Mouse (Mus musculus) adrenal gland, postnatal 25 days (tissue): ENCODE measurements around the gene Fignl1. TPM values are rescaled to one million over a fixed set of nuclear protein-coding genes. Genes with fewer than 3 reads are reported as not detected.
A peak's percentile ranks its signal among the peaks of the same experiment; 100 is the strongest.

Experiments used
- DNase-seq: peaks from one replicate; pipeline ENCODE4 v3.0.0; 2021; ENCODE audit warnings: mixed read lengths
- total RNA-seq: library from RNA; stranded (reverse); gene quantifications from 2 replicates; pipeline ENCODE4 v1.2.3, GENCODE M21; 2021

Gene Fignl1
- total RNA-seq, 1 experiment from 2014 or later: 7.5 TPM

GRCm38 (mm10) chr11:11809404-11810175 is 828 bp upstream of the Fignl1 start:
- no peak for DNase-seq

- DNase-seq: no peak
Observed at GRCm38 (mm10) chr11:11808035-11808819, 535 bp downstream of the Fignl1 start.

- no peak for DNase-seq
Observed at GRCm38 (mm10) chr11:11805951-11806350, 2.8 kb downstream of the Fignl1 start.

DNA sequence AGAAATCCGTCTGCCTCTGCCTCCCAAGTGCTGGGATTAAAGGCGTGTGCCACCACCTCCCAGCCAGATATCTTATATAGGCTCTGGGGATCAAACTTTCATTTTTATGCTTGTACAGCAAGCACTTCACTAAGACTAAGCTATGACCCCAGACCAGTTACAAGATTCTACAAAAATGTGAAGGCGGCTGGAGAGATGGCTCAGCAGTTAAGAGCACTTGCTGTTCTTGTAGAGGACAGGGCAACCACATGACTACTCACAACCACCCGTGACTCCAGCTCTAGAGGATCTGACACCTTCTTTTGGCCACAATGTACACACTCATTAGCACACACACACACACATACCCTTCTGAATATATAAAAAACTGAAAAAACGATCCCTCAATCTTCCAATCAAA is 4.3 kb downstream of the Fignl1 start:
- DNase-seq: no peak

DNA sequence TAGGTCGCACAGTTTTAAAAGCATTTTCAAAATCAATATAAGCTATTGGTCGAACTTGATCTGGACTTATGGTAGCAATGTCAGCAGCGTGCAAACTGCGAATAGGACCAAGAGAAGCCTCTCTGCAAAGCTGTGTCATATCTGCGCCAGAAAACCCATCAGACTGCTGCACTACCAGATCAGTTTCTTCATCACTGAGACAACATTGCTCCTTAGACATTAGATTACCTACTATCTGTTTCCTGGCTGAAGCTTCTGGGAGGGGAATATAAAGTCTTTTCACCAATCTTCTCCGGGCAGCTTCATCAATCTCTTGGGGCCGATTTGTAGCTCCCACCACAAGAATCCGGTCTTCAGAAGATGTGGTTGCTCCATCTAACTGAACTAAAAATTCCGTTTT is 7.7 kb downstream of the Fignl1 start:
- DNase-seq: no peak

- DNase-seq: no peak
Observed at GRCm38 (mm10) chr11:11800304-11800703, 8.5 kb downstream of the Fignl1 start.

DNA sequence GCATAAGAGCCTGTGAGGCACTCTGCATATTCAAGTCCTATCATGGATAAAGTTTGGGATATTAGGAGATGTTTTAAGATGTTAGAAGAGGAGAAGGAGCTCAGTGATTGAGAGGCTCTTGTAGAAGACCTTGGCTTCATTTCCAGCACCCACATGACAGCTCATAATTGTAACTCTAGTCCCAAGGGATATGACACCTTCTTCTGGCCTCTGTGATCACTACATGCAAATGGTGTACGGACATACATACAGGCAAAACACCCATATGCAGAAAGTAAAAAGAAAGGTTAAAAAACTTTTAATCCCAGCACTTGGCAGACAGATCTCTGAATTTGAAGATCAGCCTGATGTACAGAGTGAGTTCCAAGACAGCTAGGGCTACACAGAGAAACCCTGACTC is 10.1 kb downstream of the Fignl1 start:
- no peak for DNase-seq

- DNase-seq: no peak
Observed at GRCm38 (mm10) chr11:11794626-11795025, 14.1 kb downstream of the Fignl1 start.

DNA sequence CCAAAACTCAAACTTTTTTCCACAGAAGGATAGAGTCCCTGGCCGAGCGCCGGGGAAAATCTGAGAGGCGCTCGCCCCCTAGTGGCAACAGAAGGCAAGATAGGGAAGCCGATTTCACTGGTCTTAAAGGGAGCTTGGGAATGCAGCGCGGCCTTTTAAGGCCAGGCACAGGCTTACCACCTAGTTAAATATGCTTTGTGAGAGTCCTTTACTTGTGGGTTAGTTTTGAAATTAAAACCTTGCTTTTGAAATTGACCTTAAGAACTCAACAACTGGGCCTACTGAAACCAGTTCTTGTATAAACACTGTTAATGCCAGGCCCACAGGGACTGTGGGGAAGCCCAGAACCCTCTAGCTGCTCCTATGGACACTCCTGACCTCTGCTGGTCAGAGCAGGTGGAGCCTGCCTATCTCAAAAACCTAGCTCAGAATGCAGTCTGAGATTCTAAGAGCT is 20.2 kb downstream of the Fignl1 start:
- peak; percentile 75 for DNase-seq

GRCm38 (mm10) chr11:11785457-11785856 is 23.3 kb downstream of the Fignl1 start:
- no peak for DNase-seq

GRCm38 (mm10) chr11:11781728-11782127 is 27.0 kb downstream of the Fignl1 start:
- no peak for DNase-seq

DNA sequence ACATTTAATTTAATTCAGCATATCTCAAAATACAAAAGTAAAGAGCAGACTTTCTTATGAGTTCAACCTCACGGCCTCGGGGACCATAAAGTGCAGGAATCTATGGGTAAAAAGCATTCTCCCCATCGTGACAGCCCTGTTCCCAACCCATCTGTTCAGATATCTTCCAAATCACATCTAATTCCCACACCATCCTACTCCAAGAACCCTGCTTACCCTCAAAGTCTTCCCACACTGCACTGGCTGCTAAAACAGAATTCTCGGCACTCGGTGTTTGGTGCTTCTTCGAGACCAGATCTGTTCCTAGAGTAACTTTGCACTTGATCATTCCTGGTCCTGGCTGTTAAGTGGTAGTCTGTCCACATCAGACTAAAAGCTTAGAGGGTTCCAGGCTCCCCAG is 30.4 kb downstream of the Fignl1 start:
- DNase-seq: no peak

DNA sequence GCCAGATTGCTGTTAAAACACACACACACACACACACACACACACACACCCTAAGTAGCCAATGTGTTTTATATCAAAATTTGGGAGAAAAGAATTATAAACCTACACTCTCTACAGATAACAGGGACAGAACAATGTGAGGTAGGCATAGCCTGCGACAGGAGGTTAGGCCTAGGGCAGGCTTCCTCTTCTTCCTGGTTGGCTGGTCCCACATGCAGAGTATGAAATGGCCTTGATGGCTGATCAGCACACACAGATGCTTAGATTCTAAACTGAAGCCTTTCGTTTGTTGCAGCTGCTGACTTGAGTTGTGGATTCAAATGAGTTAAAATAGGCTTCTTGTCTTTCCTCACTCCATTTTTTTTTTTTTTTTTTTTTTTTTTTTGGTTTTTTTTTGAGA is 31.0 kb downstream of the Fignl1 start:
- DNase-seq: no peak

GRCm38 (mm10) chr11:11777246-11777645 is 31.5 kb downstream of the Fignl1 start:
- DNase-seq: no peak

GRCm38 (mm10) chr11:11776822-11777174 is 32.0 kb downstream of the Fignl1 start:
- DNase-seq: no peak

DNA sequence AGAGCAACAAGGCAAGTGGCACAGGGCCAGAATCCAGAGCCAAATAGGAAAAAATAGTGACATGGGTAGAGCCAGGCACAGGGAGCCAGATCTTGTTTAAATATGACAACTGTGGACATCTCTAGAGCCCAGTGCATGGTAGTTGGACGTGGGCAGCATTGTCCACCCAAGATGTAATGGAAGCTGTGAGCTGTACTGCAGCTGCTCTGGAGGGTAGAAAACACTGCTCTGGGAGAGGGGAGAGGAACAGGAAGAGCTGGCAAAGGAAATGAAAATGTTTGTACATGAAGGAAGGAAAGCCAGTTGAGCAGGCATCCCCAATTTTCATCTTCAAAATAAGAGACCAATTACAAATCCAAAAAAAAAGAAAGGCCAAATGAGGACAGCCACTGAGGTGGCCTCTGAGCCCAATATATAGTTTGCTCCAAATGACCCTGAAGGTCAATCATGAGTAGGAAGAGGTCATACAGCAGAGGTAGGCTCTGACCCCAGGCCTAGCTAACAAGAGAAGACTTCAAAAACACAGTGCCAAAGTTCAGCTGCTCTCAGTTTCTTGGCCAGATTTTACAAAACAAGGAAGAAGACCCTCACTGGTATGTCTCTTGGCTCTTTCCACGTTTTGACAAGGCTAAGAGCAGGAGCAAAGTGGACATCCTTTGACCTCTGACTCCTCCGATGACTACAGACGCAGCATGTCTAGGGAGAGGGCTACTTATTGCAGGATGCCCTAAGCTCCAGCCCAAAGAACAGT is 32.5 kb downstream of the Fignl1 start:
- no peak for DNase-seq

- DNase-seq: no peak
Observed at GRCm38 (mm10) chr11:11774893-11775292, 33.9 kb downstream of the Fignl1 start.

DNA sequence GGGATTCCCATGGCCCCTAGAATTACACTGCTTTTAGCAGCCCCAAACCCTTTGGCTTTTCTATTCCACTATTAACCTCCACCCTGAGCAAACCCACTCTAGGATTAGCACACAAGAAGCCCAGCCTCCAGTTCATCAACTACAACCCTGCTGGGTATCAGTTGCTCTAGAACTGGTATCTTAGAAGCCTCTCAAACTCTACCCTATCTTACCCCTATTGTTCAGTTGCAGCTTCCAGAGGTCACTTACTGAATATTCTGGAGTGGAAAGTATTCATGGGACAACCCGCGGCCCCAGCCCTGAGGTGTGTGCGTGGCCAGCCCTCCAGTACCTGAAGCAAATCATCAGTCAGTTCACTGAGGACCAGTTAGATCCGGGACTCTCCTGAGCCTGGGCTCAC is 34.4 kb downstream of the Fignl1 start:
- no peak for DNase-seq

DNA sequence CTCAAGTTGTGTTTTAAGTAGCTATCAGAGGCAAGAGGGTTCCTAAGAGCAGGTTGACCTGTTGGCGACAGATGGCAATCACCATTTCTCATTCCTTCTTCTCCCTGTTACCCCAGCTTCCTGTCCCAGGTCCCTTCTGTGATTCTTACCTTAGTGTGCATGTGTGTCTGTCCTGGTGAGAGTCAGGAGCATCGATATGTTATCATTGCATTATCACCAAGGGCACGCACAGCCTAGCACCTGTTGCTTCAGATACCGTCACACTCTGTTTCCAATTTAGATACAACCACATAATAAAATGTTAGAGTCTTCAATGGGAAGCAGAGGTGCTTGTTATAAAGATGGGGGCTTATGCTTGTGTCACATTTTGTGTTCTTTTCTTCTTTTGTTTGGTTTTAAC is 36.6 kb downstream of the Fignl1 start:
- DNase-seq: no peak

- no peak for DNase-seq
Observed at GRCm38 (mm10) chr11:11770691-11771090, 38.1 kb downstream of the Fignl1 start.

- no peak for DNase-seq
Observed at GRCm38 (mm10) chr11:11769281-11769680, 39.5 kb downstream of the Fignl1 start.

DNA sequence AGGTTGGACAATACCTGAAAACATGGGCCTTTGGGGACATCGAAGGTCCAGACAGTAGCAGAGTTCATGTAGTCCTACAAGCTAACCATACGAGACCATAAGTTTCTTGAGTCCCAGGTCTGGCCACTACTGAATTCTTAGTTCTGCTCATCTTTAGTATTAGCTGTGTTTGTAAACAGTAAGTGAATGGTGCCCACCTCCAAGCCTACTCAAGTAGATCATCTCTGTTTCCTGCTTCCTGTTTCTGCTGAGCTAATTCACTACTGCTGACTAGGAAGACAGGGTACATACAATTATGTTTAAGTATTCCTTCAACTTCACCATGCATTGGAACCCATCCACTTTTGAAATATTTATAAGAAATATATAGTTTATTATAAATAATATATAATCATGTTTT is 40.7 kb downstream of the Fignl1 start:
- no peak for DNase-seq

DNA sequence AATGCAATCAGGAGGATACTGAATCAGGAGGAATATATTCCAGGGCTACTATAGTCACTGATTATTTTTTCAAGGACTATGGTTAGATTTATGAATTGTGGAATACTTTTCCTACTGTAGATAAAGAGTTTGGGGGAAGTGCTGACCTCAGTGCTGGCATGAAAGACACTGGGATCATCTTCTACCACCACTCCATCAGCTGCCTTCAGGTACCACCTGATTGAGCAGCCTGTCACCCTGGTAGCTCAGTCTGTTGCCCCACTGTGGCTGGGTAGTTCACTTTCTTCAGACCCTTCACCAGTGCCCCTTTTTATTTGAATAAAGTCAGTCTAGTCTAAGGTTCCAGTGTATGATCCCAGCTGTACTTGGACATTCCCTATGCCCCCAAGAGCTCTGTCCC is 42.0 kb downstream of the Fignl1 start:
- DNase-seq: no peak
